7 mouse cellular contexts compared by ENCODE assay signal in the genomic region with DNA sequence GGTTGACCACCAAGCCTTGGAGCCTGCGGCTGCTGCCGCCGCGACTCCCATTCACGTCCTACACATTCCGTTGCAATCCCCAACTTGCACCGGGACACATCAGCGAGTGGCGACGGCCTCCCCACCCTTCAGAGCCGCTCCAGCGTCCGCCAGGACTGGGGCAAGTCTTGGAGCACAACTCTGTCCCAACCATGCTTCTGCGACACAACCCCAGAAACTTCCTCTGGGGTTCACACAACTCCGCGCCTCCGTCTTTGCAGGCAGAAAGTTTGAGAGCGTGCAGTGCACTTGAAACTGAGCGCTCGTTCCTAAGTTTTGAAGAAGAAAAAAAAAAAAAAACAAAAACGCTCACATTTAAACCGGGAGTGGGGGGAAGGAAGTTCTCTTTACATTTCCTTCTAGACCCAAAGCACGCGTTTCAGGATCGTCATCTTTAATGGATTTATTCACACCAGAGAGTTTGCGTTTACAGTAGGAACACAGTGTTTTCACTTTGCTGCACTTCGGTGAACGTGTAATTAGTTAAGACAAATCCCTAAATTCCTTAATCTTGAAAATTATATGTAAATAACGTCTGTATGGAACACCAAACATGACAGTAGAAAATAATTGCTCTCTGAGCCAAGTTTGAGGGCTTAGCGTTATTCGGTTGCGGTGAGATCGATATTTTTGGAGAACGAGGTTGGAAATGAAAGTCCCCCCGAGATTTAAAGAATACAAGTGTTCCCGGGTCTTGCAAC. TPM values are rescaled to one million over a fixed set of nuclear protein-coding genes. Genes with fewer than 3 reads are reported as not detected.
A peak's percentile ranks its signal among the peaks of the same experiment; 100 is the strongest.
DNase-seq lines count a peak whose midpoint lies in the region; ATAC-seq lines count a peak whose summit lies in the region.

No protein-coding gene starts in this region.

- H3K4me2 ChIP-seq in embryonic facial prominence, embryonic 12.5 days (replicated peaks): peak overlapping the region; percentile 97
- peak overlapping the region; percentile 96 for H3K4me2 ChIP-seq in limb, embryonic 12.5 days
- H3K4me2 ChIP-seq in midbrain, embryonic 14.5 days (ENCODE audit: low read length): peak overlapping the region; percentile 97

- DNase-seq in MEL-GATA-1-ER (ENCODE audit: extremely low read depth, low read depth): peak; percentile 59
- DNase-seq in heart, postnatal 14 days: peak; percentile 45 to 46
- DNase-seq in midbrain, embryonic 14.5 days: no peak
- DNase-seq in splenic B cell, adult 2 months (ENCODE audit: low read depth, low spot score): peak; percentile 43

- no peak overlapping the region for H3K27ac ChIP-seq in embryonic facial prominence, embryonic 12.5 days
- no peak overlapping the region for H3K27ac ChIP-seq in limb, embryonic 12.5 days
- no peak overlapping the region for H3K27ac ChIP-seq in midbrain, embryonic 14.5 days (replicated peaks; ENCODE audit: low read depth, low read length)

- under 1% methylated on average over 36 of the region's 36 CpGs for WGBS in embryonic facial prominence, embryonic 12.5 days
- WGBS in limb, embryonic 12.5 days: under 1% methylated on average over 36 of the region's 36 CpGs
- WGBS in midbrain, embryonic 14.5 days: under 1% methylated on average over 36 of the region's 36 CpGs

- no peaks in the 10 kb centered on the region for H3K9me3 ChIP-seq in embryonic facial prominence, embryonic 12.5 days
- no peaks in the 10 kb centered on the region for H3K9me3 ChIP-seq in limb, embryonic 12.5 days
- H3K9me3 ChIP-seq in midbrain, embryonic 14.5 days (ENCODE audit: control insufficient read depth, low read length): no peaks in the 10 kb centered on the region

- intact Hi-C loops in heart, postnatal 14 days (cut with DNase I): loop anchor here (1.0 to 5.0 kb wide), 6 partner anchors 55 to 286 kb away; no protein-coding TSS in a partner anchor

- peaks cover 30% of the 10 kb centered on the region for H3K4me1 ChIP-seq in embryonic facial prominence, embryonic 12.5 days
- H3K4me1 ChIP-seq in limb, embryonic 12.5 days (replicated peaks): peaks cover 32% of the 10 kb centered on the region
- peaks cover 31% of the 10 kb centered on the region for H3K4me1 ChIP-seq in midbrain, embryonic 14.5 days (ENCODE audit: control insufficient read depth, insufficient read depth, low read length)

- H3K27me3 ChIP-seq in embryonic facial prominence, embryonic 12.5 days: peaks cover 32% of the 10 kb centered on the region
- peaks cover 42% of the 10 kb centered on the region for H3K27me3 ChIP-seq in limb, embryonic 12.5 days
- peaks cover 18% of the 10 kb centered on the region for H3K27me3 ChIP-seq in midbrain, embryonic 14.5 days (ENCODE audit: control insufficient read depth, insufficient read depth, low read length)
- H3K27me3 ChIP-seq in splenic B cell, adult 2 months (ENCODE audit: control insufficient read depth, insufficient read depth, low read length, poor library complexity, severe bottlenecking): no peaks in the 10 kb centered on the region

- peak overlapping the region; percentile 84; the same call in 1 of the 2 replicates for H3K9ac ChIP-seq in embryonic facial prominence, embryonic 12.5 days
- H3K9ac ChIP-seq in limb, embryonic 12.5 days (replicated peaks): peak overlapping the region; percentile 90
- peak overlapping the region; percentile 95 for H3K9ac ChIP-seq in midbrain, embryonic 14.5 days (replicated peaks; ENCODE audit: low read length)

- peak; percentile 22 for ATAC-seq in CD4-positive, CD25-positive, alpha-beta regulatory T cell, adult 4 months
- no peak for ATAC-seq in embryonic facial prominence, embryonic 12.5 days (ENCODE audit: insufficient number of reproducible peaks, insufficient read depth, low FRiP score, low TSS enrichment)
- ATAC-seq in limb, embryonic 12.5 days (ENCODE audit: insufficient number of reproducible peaks, insufficient read depth, low FRiP score, low TSS enrichment, low read depth): peak; percentile 22; the same call in 1 of the 2 replicates
- ATAC-seq in midbrain, embryonic 14.5 days (ENCODE audit: low FRiP score, low TSS enrichment): no peak

- no peaks in the 10 kb centered on the region for H3K36me3 ChIP-seq in embryonic facial prominence, embryonic 12.5 days
- no peaks in the 10 kb centered on the region for H3K36me3 ChIP-seq in limb, embryonic 12.5 days
- no peaks in the 10 kb centered on the region for H3K36me3 ChIP-seq in midbrain, embryonic 14.5 days (ENCODE audit: control insufficient read depth, insufficient read depth, low read length)
- H3K36me3 ChIP-seq in splenic B cell, adult 2 months (ENCODE audit: control insufficient read depth, insufficient read depth, low read length, poor library complexity, severe bottlenecking): no peaks in the 10 kb centered on the region

- H3K4me3 ChIP-seq in embryonic facial prominence, embryonic 12.5 days: peak overlapping the region; percentile 73
- peak overlapping the region; percentile 91 for H3K4me3 ChIP-seq in limb, embryonic 12.5 days (replicated peaks)
- H3K4me3 ChIP-seq in midbrain, embryonic 14.5 days (replicated peaks; ENCODE audit: low read depth, low read length): peak overlapping the region; percentile 77

RNA-seq across cellular contexts. Expression of a gene that starts 0.9 kb away (rescaled TPM):
- polyA plus RNA-seq in CD4-positive, CD25-positive, alpha-beta regulatory T cell, adult 4 months (2017; shearing (Covaris generic)): 10 to 100 TPM; 48.1 to 69.0 TPM
- 79.8 and 81.1 TPM in 2 replicates for polyA plus RNA-seq in embryonic facial prominence, embryonic 12.5 days (2016; fragmentation: Nextera tagmentation; extraction: Ambion mirVana)
- 100 to 1,000 TPM; 106 to 108 TPM for total RNA-seq in heart, postnatal 14 days (2021)
- polyA plus RNA-seq in limb, embryonic 12.5 days (2016; fragmentation: Nextera tagmentation; extraction: Ambion mirVana): 82.3 and 84.4 TPM in 2 replicates
- polyA plus RNA-seq in midbrain, embryonic 14.5 days (2014; fragmentation: Nextera tagmentation; extraction: Ambion mirVana): 109 and 112 TPM in 2 replicates

Comparison
In these comparisons a context has a peak if more than half of its experiments do, and no peak if none do; other contexts are left out.
1. ATAC-seq: peak in CD4-positive, CD25-positive, alpha-beta regulatory T cell, adult 4 months (single experiment) and limb, embryonic 12.5 days (single experiment); none in embryonic facial prominence, embryonic 12.5 days (single experiment) and midbrain, embryonic 14.5 days (single experiment).
2. Peak in every context shown above with its lines, with median percentiles within 50 percentile points of each other: H3K4me2 ChIP-seq, H3K4me3 ChIP-seq and H3K9ac ChIP-seq.